Mouse (Mus musculus) gonadal fat pad, adult 2 months (tissue): ENCODE measurements at regions not wholly inside any gene's neighbourhood (a gene's known extent, or its start where the extent isn't known, plus 50 kb on each side); places are given as distances from the start of the nearest gene placed in this dataset.

Experiments
- DNase-seq: peaks from one replicate; pipeline ENCODE4 v3.0.0-alpha.2; 2012; ENCODE audit warnings: low read depth

DNA sequence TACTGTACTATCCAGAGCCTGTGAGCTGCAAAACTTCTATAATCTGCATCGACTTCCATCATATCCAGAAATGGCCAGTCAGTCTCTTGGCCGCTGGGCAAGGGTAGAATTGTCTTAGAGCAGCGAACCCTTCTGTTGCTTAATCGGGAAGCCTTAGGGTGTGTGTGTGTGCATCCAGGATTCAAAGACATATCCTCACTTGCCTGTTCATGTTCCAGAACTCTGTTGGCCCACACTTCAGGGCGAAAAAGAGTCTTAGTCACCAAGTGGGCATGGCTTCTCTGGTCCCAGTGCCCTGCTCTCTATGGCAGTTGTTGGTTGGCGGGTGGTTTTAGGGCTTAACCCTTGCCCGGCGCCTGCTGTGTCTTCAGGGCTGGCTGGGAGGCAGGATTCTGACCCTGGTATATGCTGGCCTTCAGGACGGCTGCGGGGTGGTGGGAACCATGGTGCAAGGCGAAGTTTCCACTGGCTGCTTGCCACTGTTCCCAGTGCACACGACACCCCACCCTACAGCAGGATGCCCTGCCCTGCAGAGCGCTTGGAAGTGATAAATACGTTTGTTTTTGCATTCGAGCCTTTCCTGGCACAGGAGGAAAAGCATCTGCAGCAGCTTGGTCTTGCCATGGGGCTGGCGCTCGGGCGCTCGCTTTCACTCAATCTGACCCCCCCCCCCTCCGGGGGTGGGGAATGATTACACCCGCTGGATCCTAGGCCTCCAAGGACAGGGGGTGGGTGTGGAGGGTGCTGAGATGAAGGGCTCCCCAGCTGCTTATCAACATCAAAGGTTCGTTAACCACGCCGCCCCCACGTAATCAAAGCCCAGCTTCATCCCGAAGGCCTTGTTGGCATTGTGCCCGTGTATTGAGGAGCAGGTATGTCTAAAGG is 54.9 kb upstream of the Itga6 start:
- DNase-seq, result peak; percentile 70

DNA sequence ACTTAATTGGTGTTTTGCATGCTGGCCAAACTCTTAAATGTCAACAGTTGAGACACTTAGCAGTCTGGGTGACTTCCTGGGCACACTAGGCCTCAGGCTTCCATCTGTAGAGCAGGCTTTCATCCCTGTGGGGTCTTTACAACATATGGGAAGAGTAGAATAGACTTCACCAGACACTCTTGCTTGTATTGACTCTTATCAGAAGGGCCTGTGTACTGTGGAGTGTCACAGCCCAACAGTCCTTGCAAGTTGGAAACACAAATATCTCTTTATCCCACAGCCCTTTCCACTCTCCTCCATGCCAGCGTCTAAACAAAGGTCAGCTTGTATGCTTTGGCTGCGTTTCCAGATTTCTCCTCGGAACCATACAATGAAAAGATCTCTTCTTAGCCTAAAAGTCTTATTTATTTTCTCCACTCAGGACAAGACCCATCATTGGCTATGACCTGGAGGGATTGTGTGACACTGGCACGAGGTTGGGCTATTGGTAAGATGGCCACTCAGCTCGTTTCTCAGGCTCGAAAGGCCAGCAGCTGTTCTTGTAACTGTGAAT is 50.6 kb upstream of the Itga6 start:
- DNase-seq, result no peak
